Mouse (Mus musculus) brown adipose tissue, adult 24 weeks (tissue): ENCODE measurements around the gene Dync1i1. TPM values are rescaled to one million over a fixed set of nuclear protein-coding genes. Genes with fewer than 3 reads are reported as not detected.
"Not testable (repeated sequence)": the region's sequence is repeated elsewhere in the genome, so short reads cannot be mapped to it uniquely, and the experiment has no call there.

Experiments used
- H3K27ac ChIP-seq: fragments of 200-500 bp; replicated peaks from 2 replicates; pipeline ENCODE4 v1.5.1; 2012; ENCODE audit warnings: low read depth, mild to moderate bottlenecking, low read length
- H3K4me1 ChIP-seq: fragments of 200-500 bp; 2 replicates; pipeline ENCODE4 v1.6.1; 2012; ENCODE audit warnings: low read length, mixed read lengths; ENCODE audit not compliant: control insufficient read depth, insufficient read depth, insufficient read length
- H3K4me3 ChIP-seq: fragments of 200-500 bp; 2 replicates; pipeline ENCODE4 v1.5.1; 2012; ENCODE audit warnings: low read depth, mild to moderate bottlenecking, low read length, moderate library complexity; ENCODE audit not compliant: insufficient read depth
- polyA plus RNA-seq: library from polyadenylated mRNA; stranded (reverse); fragments of >200 nt; gene quantifications from 2 replicates; pipeline ENCODE4 v1.2.4, GENCODE M21; 2012; ENCODE audit not compliant: missing spikeins, insufficient read depth, insufficient read length

Gene Dync1i1
- polyA plus RNA-seq: not detected in 2 replicates

DNA sequence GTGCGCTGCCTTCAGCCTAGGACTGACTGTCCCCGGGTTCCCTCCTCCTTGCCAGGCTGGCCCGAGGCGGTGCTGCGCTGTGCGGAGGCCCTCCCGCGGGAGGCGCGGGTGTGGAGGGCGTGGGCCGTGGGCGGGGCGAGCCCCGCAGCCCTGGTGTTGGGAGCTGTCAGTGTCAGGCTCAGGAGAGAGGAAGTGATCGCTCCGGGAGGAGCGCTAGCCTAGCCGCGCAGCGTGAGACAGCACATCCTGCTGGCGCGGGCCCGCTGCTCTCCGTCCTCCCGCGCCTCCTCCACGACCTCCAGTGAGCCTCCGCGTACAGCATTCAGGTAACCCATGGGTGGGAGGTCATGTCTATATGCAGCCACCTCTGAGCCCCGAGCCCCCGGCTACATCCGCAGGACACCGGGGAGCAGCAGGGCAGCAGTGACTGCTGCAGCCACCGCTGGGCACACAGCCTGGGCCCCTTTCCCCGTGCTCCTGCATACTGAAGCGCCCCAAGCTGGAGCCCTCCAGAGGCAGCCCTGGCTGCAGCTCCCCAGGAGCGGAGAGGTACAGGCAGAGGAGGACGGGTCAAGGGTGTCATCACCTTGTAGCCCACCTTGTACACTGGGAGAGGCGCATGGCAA lies at the start of gene Dync1i1:
Gene Dync1i1 (plus strand): TSS at position 29 of the 626 bp plus-strand sequence.
- H3K4me1 ChIP-seq: no peaks in the 10 kb centered on the region; the same call in 1 of the 2 replicates
- H3K27ac ChIP-seq: no peak within 1 kb of the TSS
- H3K4me3 ChIP-seq: no peak within 1 kb of the TSS; the same call in 1 of the 2 replicates

DNA sequence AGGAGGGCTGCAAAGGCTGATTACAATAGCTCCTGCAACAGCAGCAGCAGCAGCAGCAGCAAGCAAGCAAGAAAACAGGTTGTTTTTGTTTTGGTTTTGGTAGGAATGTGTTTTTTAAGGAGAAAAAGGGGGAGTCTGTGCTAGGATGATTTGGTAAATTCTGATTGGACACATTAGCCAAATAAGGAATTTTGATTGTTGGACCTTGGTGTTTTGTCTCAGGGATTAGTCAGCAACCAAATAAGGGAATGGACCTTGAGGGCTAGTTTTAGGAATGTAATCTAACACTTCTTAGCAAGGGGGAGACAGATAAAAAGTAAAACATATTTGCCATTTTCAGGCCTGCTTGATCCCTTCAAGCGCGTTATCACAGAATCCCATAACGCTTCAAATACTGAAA lies 45.7 kb upstream of the Dync1i1 start:
- H3K4me1 ChIP-seq: no peaks in the 10 kb centered on the region
- H3K4me3 ChIP-seq: no peak overlapping the region
- no peak overlapping the region for H3K27ac ChIP-seq

DNA sequence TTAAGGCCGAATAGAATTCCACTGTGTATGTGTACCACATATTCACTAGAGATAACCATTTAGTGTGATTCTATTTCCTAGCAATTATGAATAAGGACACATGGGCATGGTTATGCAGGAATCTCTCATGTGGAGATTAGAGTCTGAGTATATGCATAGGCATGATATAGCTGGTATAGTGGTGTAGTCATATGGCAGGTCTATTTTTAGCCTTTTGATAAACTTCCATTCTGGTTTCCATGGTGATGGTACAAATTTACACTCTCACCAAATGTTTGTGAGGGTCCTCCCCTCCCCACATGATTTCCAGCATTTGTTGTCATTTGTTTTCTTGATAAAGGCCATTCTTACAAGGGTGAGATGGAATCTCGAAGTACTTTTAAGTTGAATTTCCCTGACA lies 23.6 kb upstream of the Dync1i1 start:
- no peaks in the 10 kb centered on the region for H3K4me1 ChIP-seq
- no peak overlapping the region for H3K27ac ChIP-seq
- no peak overlapping the region for H3K4me3 ChIP-seq

DNA sequence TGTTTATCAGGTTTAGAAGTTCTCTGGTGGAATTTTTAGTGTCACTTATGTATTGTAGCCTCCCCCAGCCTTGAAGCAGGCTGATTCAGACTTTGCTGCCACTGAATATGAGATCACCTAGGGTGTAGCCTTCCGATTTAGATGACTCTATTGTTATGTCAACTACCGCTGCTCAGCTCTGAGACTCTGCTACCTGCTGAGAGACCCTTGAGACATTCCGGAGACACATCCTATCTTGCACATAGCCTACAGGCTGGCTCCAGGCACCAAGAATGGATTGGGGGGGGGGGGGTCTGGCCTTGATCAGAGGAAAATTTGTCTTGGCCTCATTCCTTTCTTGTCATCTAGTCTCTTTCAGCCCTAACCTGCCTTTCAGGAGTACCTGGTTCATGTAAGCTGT lies 17.5 kb upstream of the Dync1i1 start:
- H3K4me3 ChIP-seq, H3K27ac ChIP-seq, H3K4me1 ChIP-seq: not testable (repeated sequence)

DNA sequence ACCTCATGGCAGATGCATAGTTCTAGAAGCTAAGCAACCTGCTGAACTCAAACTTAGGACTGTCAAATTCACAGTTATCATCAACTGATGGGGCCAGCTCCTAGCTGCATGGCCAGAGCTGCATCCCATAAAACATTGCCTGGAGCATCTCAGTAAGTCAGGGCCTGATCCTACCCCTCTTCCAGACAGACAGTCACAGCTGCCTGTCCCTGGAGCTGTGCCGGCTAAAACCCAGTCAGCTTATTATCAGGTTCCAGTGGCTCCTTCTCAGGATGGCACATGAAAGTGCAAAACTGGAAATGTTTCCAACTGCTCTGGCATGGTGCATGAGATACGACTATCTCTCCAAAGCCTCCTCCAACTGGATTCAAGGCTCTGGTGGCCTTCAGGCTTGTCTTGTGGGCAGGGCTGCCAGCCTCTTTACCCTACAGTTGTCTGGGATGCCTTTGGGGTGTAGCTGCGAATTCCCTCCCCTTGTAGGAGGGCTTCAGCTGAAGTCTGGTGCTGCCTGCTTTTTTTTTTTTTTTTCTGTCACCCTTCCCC lies 15.3 kb upstream of the Dync1i1 start:
- Histone ChIP-seq H3K27ac (no peak overlapping the region), H3K4me1 (no peaks in the 10 kb centered on the region), H3K4me3 (no peak overlapping the region)

DNA sequence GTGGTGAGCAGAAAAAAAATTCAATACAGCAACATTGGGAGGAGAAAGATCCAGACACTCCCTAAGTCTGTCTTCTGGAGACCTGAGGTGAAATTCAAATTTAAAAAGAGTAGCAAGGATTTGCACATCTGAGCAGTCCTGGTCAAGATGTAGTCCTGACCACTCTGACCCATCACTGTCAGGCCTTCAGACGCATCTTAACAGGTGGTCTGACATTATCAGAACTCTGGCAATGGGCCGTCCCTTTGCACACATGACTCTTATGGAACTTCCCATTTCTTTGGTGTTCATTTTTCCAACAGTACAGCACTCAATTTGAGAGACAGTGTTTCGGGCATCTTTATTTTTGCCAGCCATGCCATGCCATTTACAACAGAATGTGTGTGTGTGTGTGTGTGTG lies 12.8 kb upstream of the Dync1i1 start:
- no peak overlapping the region for H3K27ac ChIP-seq
- no peaks in the 10 kb centered on the region for H3K4me1 ChIP-seq
- H3K4me3 ChIP-seq: no peak overlapping the region

DNA sequence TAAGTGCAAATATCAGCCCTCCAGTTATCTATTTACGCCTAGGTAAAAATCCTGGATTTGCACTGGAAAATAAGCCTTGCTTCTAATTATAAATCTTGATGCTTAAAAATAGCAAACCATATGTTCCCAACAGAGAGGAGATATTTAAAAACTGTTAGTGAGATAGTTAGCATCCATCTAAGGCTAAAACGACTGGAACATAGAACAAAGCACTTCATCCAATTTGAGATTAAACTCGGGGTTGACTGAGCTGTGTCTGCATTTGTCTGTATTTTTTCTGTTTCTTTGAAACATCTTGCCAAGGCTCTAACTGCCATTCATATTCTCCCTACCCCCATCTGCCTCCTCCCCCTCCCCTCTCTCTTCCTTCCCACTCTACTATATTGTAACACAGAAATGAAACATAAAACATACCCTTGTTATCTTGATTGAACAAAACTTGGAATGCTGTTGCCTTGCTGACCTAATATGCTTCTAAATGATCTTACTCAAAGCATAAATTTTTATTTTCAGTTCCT lies 10.3 kb upstream of the Dync1i1 start:
- Histone ChIP-seq H3K27ac (no peak overlapping the region), H3K4me3 (no peak overlapping the region), H3K4me1 (no peaks in the 10 kb centered on the region)

DNA sequence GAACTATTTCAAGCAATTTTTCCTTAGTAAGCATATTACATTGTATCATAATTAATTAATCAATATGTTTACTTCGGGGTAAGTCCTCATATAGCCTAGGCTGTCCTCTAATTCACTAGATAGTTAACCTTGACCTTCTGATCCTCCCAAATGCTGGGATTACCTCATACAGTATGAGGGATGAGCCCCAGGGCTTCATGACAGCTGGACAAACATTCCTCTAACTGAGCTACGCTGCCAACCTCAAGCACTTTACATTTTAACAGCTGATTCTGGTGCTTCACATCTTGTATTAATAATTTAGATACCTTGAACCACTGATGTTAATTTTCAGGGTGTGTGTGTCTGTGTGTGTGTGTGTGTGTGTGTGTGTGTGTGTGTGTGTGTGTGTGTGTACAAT lies 6.5 kb upstream of the Dync1i1 start:
- H3K27ac ChIP-seq: no peak overlapping the region
- H3K4me1 ChIP-seq: no peaks in the 10 kb centered on the region
- H3K4me3 ChIP-seq: no peak overlapping the region

DNA sequence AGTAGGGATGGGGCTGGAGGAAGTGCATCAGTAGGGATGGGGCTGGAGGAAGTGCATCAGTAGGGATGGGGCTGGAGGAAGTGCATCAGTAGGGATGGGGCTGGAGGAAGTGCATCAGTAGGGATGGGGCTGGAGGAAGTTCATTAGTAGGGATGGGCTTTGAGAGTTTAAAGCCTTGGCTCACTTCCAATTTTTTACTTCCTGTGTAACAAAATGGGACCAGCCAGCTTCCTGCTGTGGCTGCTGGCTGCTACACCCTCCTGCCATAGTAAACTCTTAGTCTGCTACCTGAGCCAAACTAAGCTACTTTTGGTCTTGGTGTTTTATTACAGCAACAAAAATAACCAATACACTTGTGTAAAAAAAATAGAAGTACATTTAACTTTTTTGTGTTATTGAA lies 4.7 kb upstream of the Dync1i1 start:
- not testable (repeated sequence) for H3K27ac ChIP-seq, H3K4me3 ChIP-seq, H3K4me1 ChIP-seq

DNA sequence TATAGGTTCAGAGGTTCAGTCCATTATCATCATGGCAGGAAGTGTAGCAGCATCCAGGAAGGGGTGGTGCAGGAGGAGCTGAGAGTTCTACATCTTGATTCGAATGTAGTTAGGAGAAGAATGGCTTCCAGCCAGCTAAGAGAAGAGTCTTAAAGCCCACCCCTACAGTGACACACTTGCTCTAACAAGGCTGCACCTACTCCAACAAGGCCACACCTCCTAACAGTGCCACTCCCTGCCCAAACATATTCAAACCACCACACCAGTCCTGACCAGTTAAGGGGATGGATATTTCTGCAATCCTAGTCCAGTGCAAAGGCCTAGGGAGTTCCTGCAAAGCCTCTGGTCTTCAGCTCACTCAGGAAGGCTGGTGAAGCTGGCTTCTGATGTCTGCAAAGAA lies 1.5 kb upstream of the Dync1i1 start:
- Histone ChIP-seq H3K4me3 (no peak overlapping the region), H3K4me1 (no peaks in the 10 kb centered on the region; the same call in 1 of the 2 replicates), H3K27ac (no peak overlapping the region)

DNA sequence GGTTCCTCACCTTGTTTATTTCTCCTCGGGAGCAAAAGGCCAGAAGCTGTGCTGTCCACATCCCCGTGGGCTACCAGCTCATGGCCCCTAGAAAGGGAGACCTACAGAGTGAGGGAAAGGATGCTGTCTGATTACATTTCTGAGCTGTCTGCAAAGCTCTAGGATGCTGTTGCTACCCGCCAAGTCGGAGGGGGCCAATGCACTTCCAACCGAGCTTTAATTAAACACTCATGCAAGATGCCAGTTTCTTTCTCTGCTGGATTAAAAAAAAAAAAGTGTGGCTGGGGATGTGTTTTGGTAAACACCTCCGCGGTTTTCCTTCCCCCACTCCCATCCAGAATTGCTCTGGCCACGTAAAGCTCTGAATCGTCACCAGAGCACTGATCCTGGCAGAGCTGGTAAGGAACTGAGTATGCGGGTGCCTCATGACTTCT lies 815 bp downstream of the Dync1i1 start:
- Histone ChIP-seq H3K27ac (no peak overlapping the region), H3K4me3 (no peak overlapping the region), H3K4me1 (no peaks in the 10 kb centered on the region; the same call in 1 of the 2 replicates)

DNA sequence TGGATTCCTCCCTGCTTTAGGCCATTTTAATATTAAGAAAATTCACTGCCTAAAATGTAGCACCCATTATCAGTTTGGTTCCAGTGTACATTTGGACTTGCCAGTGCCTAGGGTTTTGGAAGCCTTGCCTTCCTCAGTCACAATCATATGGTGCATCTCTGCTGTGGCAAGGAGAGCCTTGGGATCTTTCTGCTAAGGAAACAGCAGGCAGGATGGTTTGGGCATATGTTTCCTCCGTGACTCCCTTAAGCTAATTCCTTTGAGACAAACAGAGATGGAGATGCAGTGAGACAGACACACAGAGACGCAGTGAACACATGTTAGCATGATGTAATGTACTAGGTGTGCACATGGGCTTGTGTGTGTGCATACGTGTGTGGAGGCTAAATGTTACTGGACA lies 7.8 kb downstream of the Dync1i1 start:
- Histone ChIP-seq H3K4me1 (no peaks in the 10 kb centered on the region), H3K27ac (no peak overlapping the region), H3K4me3 (no peak overlapping the region)

DNA sequence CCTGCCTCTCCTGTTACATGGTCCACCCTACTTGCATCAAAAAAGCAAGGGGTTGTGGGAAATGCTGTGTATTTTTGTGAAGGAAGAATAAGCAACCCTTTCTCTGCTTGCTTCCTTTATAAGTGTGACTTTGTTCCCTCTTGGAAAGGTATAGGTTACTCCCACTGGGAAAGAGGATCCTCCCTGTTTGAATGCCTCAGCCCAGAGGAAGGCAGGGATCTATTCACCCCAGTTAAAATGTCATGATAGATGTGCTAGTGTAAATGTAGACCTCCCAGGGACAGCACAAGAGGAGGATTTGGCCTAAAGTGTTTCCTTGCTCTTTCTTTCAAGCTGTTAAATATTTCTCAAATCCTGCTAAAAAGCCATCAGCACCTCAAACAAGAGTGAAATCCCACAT lies 9.0 kb downstream of the Dync1i1 start:
- Histone ChIP-seq H3K27ac (no peak overlapping the region), H3K4me1 (no peaks in the 10 kb centered on the region), H3K4me3 (no peak overlapping the region)

DNA sequence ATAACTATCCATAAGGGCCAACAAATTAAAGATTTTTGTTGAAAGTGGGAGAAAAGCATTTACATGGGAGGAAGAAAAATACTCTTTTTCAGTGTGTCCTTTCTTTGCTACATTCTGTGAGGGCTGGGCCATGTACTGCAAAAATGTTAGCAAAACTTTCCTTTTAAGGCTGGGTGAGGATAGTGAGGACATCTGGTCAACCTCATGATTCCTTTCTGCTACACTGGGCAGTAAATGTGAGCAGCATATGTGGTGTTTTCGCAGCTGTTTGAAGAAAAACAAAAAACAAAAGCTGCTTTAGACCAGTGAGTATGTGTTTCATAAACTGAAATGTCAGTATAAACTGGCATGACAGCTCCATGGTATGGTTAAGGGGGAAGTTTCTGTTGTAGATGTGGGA lies 9.4 kb downstream of the Dync1i1 start:
- no peaks in the 10 kb centered on the region for H3K4me1 ChIP-seq
- H3K4me3 ChIP-seq: no peak overlapping the region
- H3K27ac ChIP-seq: no peak overlapping the region

DNA sequence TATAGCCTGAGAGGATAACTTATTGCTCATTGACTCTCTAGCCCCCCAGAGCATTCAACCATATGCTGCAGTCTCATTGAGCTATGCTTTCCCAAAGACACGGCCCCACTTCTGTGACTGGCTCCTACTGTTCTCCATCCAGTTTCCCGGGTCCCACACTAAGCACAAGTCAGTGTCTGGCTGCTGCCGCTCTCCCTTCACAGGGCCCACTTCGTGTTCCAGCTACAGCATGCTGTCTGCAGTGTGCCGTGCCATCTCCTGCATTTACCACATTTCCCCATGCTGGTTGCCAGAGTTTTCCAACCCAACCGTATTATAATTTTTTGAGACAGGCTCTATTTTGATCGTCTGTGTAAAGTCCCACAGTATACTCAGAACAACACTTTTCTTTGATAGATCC lies 14.3 kb downstream of the Dync1i1 start:
- H3K4me3 ChIP-seq: no peak overlapping the region
- no peaks in the 10 kb centered on the region for H3K4me1 ChIP-seq
- H3K27ac ChIP-seq: no peak overlapping the region

DNA sequence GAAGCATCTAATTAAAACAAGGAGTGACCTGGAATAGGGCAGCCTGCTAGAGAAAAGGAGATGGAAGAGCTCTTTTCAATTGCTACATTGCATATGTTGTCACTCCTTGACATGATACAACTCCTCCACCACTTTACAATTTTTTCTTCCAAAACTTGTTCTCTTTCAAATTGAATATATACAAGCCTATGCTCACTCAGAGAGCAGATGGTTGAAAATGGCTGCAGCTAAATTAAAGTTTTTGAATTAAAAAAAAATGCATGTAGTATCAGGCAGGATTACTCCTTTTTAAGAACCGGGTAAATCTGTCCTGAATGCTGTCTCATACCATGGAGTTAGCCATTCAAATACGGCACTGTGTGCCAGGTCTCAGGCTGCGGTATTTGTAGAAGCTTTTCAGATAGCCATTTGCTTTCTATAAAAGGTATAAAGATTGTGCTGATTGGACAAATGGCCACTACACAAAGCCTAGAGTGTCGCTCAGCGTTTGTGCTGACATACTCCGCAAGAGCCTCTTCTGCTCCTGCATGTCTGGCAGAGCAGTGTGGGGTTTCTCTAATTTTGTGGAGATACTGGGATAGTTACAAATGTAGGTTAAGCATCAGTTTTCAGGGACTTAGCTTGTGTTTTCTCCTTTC lies 16.1 kb downstream of the Dync1i1 start:
- Histone ChIP-seq H3K4me1 (no peaks in the 10 kb centered on the region), H3K4me3 (no peak overlapping the region)

More for the DNA sequence above, 16.1 kb downstream of the Dync1i1 start:
- no peak overlapping the region for H3K27ac ChIP-seq
